Mouse (Mus musculus): ENCODE measurements around the gene Tbc1d21.

- TF ChIP-seq CHD2 (IDR thresholded peaks at IDR 0.05; ENCODE audit: low read depth, low read length) (no peak), MAFK (IDR thresholded peaks at IDR 0.05; ENCODE audit: insufficient read depth, low read depth, low read length) (no peak)
Measured at GRCm38 (mm10) chr9:58317381-58317780, 52.9 kb downstream of the Tbc1d21 start.

Data from ES-E14 (cell line).